Mouse (Mus musculus) adrenal gland, postnatal 0 days (tissue): ENCODE measurements around the gene A4galt. TPM values are rescaled to one million over a fixed set of nuclear protein-coding genes. Genes with fewer than 3 reads are reported as not detected.

Experiments
- polyA plus RNA-seq: library from polyadenylated mRNA; unstranded; fragments of >200 nt; fragmentation: Nextera tagmentation; extraction: Ambion mirVana; gene quantifications from 2 replicates; pipeline ENCODE4 v1.2.1, GENCODE M21; 2015

A4galt gene
- polyA plus RNA-seq, result 12.4 and 16.4 TPM in 2 replicates

DNA sequence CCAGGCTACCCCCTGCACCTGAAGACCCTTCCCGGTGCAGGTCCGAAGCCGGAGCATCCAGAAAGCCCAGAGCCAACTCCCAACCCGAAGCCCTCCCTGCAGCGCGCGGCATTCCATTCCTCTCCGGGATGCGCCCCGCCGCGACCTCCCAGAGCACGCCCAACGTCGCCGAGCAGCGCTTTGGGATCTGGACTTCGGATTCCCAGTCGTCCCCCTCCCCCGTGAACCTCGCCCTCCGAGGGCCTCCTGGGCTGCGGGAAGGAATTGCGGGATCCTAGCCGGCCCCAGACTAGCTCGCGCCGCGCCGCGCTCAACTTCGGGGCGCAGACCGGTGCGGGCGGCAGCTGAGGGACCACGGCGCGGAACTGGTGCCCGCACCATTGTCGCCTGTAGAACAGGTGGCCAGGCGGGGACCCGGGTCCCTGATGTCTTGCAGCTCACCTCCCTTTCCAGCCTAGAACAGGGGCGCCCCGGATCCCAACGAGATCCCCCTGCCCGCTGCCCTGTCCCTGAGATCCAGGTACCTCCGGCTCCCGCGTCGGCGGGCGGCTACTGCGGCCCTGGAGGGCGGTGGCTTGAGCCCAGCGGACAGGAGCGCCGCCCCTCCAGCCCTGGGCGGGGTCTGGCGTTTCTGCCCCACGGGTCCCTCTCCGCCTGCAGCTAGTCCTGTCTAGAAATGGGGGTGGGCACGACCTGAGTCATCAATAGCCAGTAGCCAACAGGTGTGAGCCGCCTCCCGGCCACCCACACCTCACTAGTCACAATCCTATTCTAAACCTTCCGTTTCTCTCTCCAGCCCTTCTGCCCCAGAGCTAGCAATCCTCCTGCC, at the start of gene A4galt:
Gene A4galt (minus strand): TSS at position 599 of the 829 bp plus-strand sequence.

Other genes with a start within 250 kb of the A4galt start
- 3.4 and 3.5 TPM in 2 replicates for gene Nfam1, start 218.5 kb downstream of the A4galt start, polyA plus RNA-seq
- gene Serhl, start 162.3 kb downstream of the A4galt start, polyA plus RNA-seq, result 74.6 and 84.6 TPM in 2 replicates
- gene Rrp7a, start 129.0 kb downstream of the A4galt start, polyA plus RNA-seq, result 39.5 and 58.9 TPM in 2 replicates
- gene Poldip3, start 102.4 kb downstream of the A4galt start, polyA plus RNA-seq, result 55.4 and 87.3 TPM in 2 replicates
- 179 and 235 TPM in 2 replicates for gene Cyb5r3, start 79.2 kb downstream of the A4galt start, polyA plus RNA-seq
- 38.9 and 53.5 TPM in 2 replicates for gene Arfgap3, start 98.5 kb upstream of the A4galt start, polyA plus RNA-seq
- 32.0 and 50.9 TPM in 2 replicates for gene Pacsin2, start 212.8 kb upstream of the A4galt start, polyA plus RNA-seq